Mouse (Mus musculus) megakaryocyte, embryonic 14.5 days (primary cell): ENCODE measurements around the gene Stk10.

ENCODE experiments used
- FLI1 ChIP-seq: IDR thresholded peaks from 2 replicates; pipeline ENCODE4 v1.6.1; 2012; ENCODE audit warnings: low read length, inconsistent platforms, mixed read lengths
- GATA1 ChIP-seq: IDR thresholded peaks from 3 replicates; pipeline ENCODE4 v1.6.1; 2012; ENCODE audit warnings: mixed read lengths, low read length, inconsistent platforms, borderline replicate concordance

- TF ChIP-seq GATA1 (no peak), FLI1 (no peak)
These were observed 39.8 kb upstream of the Stk10 start for GRCm38 (mm10) chr11:32493312-32493711.
